Comparison of ENCODE assay signal across 18 mouse cellular contexts in genomic region chr6:49141125-49141524, GRCm38 (mm10).
"Had no signal": no experiment of that assay in that cellular context is flagged by ENCODE, and none has a peak within 500 bp of the region (broad histone marks: within the 10 kb centered on the region; RNA-seq: fewer than 3 reads in every experiment).

No protein-coding gene starts in this region.

- H3K9me3 ChIP-seq: kidney, embryonic 15.5 days; limb, embryonic 12.5 days; liver, embryonic 13.5 days; midbrain, embryonic 12.5 days; neural tube, embryonic 13.5 days had no signal

- H3K4me2 ChIP-seq: kidney, embryonic 15.5 days; limb, embryonic 12.5 days; liver, embryonic 13.5 days; midbrain, embryonic 12.5 days; neural tube, embryonic 13.5 days had no signal

- H3K27ac ChIP-seq: kidney, embryonic 15.5 days; left cerebral cortex, adult 2 months; limb, embryonic 12.5 days; liver, embryonic 13.5 days; midbrain, embryonic 12.5 days; neural tube, embryonic 13.5 days; stomach, postnatal 0 days had no signal

- DNase-seq: kidney, adult 11 months; kidney, adult 8-10 months; kidney, postnatal 10 days; kidney, postnatal 36 days; layer of hippocampus, postnatal 36 days; liver, embryonic 13.5 days; lung, adult 2 months; lung, postnatal 14 days; lung, postnatal 4 days; retina, postnatal 1 day; thymus, adult 2 months; thymus, postnatal 14 days had no signal

- H3K36me3 ChIP-seq: liver, embryonic 13.5 days; midbrain, embryonic 12.5 days; neural tube, embryonic 13.5 days had no signal

- H3K9ac ChIP-seq: kidney, embryonic 15.5 days; limb, embryonic 12.5 days; liver, embryonic 13.5 days; midbrain, embryonic 12.5 days; neural tube, embryonic 13.5 days had no signal

- H3K4me3 ChIP-seq: kidney, embryonic 15.5 days; left cerebral cortex, adult 2 months; limb, embryonic 12.5 days; liver, embryonic 13.5 days; midbrain, embryonic 12.5 days; neural tube, embryonic 13.5 days had no signal

- H3K27me3 ChIP-seq: kidney, embryonic 15.5 days; limb, embryonic 12.5 days; liver, embryonic 13.5 days; midbrain, embryonic 12.5 days; neural tube, embryonic 13.5 days had no signal
